Mouse (Mus musculus): ENCODE data around the gene Bcas1.

DNA sequence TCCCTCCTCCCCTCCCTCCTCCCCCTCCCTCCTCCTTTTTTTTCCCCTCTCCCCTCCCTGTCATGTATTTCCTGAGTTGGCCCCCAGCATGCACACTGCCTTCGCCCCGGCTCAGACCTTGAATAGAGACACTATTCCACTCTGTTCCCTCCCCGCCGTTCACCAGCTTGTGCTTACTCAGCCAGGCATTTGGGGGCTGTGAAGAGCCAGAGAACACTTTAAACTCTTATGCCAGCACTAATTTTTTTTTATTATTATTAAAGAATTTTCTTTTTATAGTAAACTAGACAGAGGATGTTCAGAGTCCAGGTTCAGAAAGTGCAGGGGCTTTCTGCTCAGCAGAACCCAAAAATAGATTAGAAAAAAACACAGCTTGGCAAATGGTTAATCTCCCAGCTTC lies 37.2 kb upstream of the Bcas1 start:
- TF ChIP-seq CTCF (IDR thresholded peaks at IDR 0.05; ENCODE audit: low read depth) (no peak), EP300 (IDR thresholded peaks at IDR 0.05; ENCODE audit: low read depth) (no peak)
